Mouse (Mus musculus) kidney, embryonic 15.5 days (tissue): ENCODE measurements at regions not wholly inside any gene's neighbourhood (a gene's known extent, or its start where the extent isn't known, plus 50 kb on each side); places are given as distances from the start of the nearest gene placed in this dataset.
"Not testable (repeated sequence)": the region's sequence is repeated elsewhere in the genome, so short reads cannot be mapped to it uniquely, and the experiment has no call there.

Source experiments
- ATAC-seq: fragments of 200-750 bp; cut with Nextera tagmentation; replicated peaks from 2 replicates; pipeline ENCODE4 v1.8.0; 2017; ENCODE audit warnings: moderate TSS enrichment; ENCODE audit not compliant: low FRiP score
- H3K27ac ChIP-seq: fragments of 300-500 bp; sonication (generic); 2 replicates; pipeline ENCODE4 v1.5.1; 2015; ENCODE audit warnings: mild to moderate bottlenecking, inconsistent platforms
- H3K27me3 ChIP-seq: fragments of 300-500 bp; sonication (generic); 2 replicates; pipeline ENCODE4 v1.6.1; 2015; ENCODE audit warnings: inconsistent platforms
- H3K36me3 ChIP-seq: fragments of 300-500 bp; sonication (generic); 2 replicates; pipeline ENCODE4 v1.6.1; 2015; ENCODE audit warnings: inconsistent platforms
- H3K4me1 ChIP-seq: fragments of 300-500 bp; sonication (generic); 2 replicates; pipeline ENCODE4 v1.6.1; 2015; ENCODE audit warnings: inconsistent platforms
- H3K4me2 ChIP-seq: fragments of 300-500 bp; sonication (generic); 2 replicates; pipeline ENCODE4 v1.6.1; 2015; ENCODE audit warnings: moderate library complexity, mild to moderate bottlenecking, inconsistent platforms
- H3K4me3 ChIP-seq: fragments of 300-500 bp; sonication (generic); replicated peaks from 2 replicates; pipeline ENCODE4 v1.5.1; 2015; ENCODE audit warnings: mild to moderate bottlenecking, inconsistent platforms
- H3K9ac ChIP-seq: fragments of 300-500 bp; sonication (generic); 2 replicates; pipeline ENCODE4 v1.6.1; 2015; ENCODE audit warnings: mild to moderate bottlenecking, inconsistent platforms
- H3K9me3 ChIP-seq: fragments of 300-500 bp; sonication (generic); replicated peaks from 2 replicates; pipeline ENCODE4 v1.6.1; 2016; ENCODE audit warnings: inconsistent platforms
- WGBS: fragments of 180-500 bp; shearing (Covaris S2); methylation state at CpG from one replicate; pipeline ENCODE4 v1.1.7; 2015; ENCODE audit warnings: mixed read lengths; 5-methylcytosine and 5-hydroxymethylcytosine counted together

DNA sequence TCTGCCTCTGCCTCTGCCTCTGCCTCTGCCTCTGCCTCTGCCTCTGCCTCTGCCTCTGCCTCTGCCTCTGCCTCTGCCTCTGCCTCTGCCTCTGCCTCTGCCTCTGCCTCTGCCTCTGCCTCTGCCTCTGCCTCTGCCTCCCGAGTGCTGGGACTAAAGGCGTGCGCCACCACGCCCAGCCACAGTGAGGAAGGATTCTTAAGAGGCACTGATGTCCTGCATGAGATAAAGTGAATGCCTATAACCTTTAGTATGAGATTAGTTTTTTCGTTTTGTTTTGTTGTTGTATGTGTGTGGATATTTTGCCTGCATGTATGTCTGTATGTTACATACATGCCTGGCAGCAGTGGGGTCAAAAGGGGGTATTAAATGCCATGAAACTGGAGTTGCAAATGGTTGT lies 63.2 kb downstream of the Hlx start:
- not testable (repeated sequence) for H3K9me3 ChIP-seq, H3K4me3 ChIP-seq, ATAC-seq, H3K27ac ChIP-seq, H3K4me2 ChIP-seq, H3K9ac ChIP-seq, H3K4me1 ChIP-seq, H3K36me3 ChIP-seq, H3K27me3 ChIP-seq
- 87% methylated on average over 5 of the region's 5 CpGs for WGBS

DNA sequence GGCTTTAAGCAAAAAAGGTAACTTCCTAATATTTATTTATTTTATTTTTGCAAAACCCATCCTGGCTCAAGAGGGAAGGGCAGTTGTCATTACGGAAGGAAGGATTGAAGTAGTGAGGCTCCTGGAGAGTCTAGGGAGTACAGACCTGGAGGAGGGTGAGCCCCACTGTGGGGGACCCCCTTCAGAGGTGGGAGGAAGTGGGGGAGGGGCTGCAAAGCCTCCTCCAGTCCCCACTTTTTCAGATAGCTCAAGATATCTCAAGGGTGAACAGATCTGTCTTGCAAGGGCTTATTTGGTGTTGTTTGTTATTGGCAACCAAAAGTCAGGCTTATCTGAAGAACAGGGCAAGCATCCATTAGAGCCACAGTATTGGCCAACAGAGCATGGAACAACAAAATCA lies 64.0 kb downstream of the Hlx start:
- H3K27ac ChIP-seq = no peak overlapping the region
- no peak overlapping the region for H3K9ac ChIP-seq
- WGBS = 84% methylated on average over 1 of the region's 1 CpGs
- no peaks in the 10 kb centered on the region for H3K36me3 ChIP-seq
- no peaks in the 10 kb centered on the region for H3K9me3 ChIP-seq
- H3K27me3 ChIP-seq = peaks cover 8% of the 10 kb centered on the region; the same call in 1 of the 2 replicates
- H3K4me3 ChIP-seq = no peak overlapping the region
- no peak for ATAC-seq
- H3K4me2 ChIP-seq = no peak overlapping the region
- H3K4me1 ChIP-seq = peaks cover 8% of the 10 kb centered on the region

DNA sequence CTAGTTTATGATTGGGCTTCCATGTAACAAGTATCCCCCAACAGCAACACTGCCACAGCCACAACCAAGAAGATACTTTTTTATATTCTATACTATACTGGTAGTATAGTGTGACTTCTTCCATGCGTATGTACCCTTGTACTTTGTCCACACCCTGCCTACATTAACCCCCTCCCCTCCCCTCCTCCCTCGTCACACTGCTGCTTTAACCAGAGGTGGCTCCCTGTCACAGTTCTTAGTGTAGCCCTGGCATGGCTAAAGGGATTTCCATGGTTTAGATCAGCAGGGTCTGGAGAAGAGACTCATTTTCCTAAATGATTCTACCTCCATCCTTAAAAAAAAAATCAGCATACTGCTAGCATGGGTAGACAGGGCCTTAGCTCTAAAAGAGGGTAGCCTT lies 64.4 kb downstream of the Hlx start:
- no peak overlapping the region for H3K4me2 ChIP-seq
- H3K9me3 ChIP-seq = no peaks in the 10 kb centered on the region
- no peak overlapping the region for H3K9ac ChIP-seq
- 76% methylated on average over 2 of the region's 2 CpGs for WGBS
- H3K27me3 ChIP-seq = peaks cover 6% of the 10 kb centered on the region; the same call in 1 of the 2 replicates
- no peak for ATAC-seq
- H3K36me3 ChIP-seq = no peaks in the 10 kb centered on the region
- H3K4me3 ChIP-seq = no peak overlapping the region
- peaks cover 12% of the 10 kb centered on the region for H3K4me1 ChIP-seq
- no peak overlapping the region for H3K27ac ChIP-seq

DNA sequence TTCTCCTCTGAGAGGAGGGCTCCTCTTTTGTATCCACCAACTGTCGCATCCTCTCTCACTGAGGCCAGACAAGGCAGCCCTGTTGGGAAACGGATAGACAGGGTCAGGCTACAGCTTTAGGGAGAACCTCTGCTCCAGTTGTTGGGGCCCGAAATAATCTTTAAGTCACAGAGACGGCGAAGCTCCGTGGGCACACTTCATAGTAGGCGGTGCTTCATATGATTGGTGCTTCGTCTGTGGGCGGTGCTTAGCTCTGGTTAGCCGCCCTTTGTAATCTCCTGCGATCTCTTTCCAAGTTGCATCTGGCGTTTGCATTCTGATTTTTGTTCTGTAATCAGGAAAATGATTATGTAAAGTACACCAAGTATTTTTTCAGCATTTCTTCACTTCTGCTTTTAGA lies 67.2 kb downstream of the Hlx start:
- Histone ChIP-seq H3K9me3 (no peaks in the 10 kb centered on the region), H3K27me3 (0 out of 2 replicates have a peak, but pooled peaks cover 3% of the 10 kb centered on the region), H3K4me3 (no peak overlapping the region), H3K9ac (no peak overlapping the region), H3K27ac (no peak overlapping the region), H3K4me2 (no peak overlapping the region), H3K36me3 (no peaks in the 10 kb centered on the region), H3K4me1 (peaks cover 15% of the 10 kb centered on the region)
- peak; percentile 33; the same call in 1 of the 2 replicates for ATAC-seq
- whole genome bisulfite sequencing = 81% methylated on average over 12 of the region's 12 CpGs

DNA sequence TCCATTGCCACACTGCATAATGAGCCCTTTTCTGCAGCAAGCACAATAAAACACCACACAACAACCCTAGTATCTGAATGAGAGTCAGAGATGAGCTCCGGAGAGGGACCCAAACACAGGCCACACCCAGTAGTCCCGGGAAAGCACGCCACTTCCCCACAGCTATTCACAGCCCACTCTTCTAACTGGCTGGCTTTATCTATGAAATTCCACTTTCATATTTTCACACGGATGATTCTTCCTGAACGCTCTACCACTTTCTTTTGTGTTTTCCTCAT lies 68.4 kb downstream of the Hlx start:
- Histone ChIP-seq H3K4me1 (peaks cover 15% of the 10 kb centered on the region), H3K4me2 (peak overlapping the region; percentile 29), H3K9me3 (no peaks in the 10 kb centered on the region), H3K9ac (no peak overlapping the region), H3K27me3 (0 out of 2 replicates have a peak, but pooled peaks cover 3% of the 10 kb centered on the region), H3K4me3 (no peak overlapping the region), H3K27ac (0 out of 2 replicates have a peak overlapping the region, but pooled peaks have one; percentile 7), H3K36me3 (no peaks in the 10 kb centered on the region)
- 33% methylated on average over 5 of the region's 5 CpGs for WGBS
- ATAC-seq = no peak

DNA sequence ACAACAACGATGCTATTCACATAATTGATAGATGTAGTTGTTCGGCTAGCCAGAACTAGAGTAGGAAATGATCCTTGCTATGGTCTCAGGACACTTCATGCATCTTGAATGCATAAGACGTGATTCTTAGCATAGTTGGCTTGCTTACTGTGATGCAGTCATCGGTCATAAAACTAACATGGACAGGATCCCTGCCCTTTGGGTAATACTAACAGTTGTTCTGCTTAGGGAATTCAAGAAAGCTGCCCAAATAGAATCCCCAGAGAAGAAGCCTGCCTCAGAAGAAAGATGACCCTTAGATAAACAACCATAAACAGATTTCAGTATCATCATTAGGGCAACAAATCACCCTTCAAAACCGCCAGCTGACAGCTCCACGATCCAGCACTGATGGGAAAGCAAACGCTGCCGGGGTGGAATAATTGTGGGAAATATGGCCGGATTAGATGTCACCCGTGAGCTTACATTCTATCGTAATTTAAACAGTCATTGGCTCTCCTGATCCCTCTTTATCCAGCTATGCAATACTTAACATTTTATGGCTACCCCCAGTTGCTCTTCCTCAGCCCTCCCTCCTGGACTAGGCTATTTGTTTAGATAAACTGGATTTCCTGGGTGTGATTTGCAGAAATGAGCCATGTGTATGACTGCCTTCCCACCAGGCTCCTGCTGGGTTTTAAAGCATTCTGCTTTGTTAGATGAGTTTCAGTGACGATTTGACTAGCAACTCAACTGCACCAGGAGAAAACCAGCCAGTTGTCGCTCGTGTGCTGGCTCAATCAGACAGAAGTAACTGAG lies 68.9 kb downstream of the Hlx start:
- Histone ChIP-seq H3K4me2 (peak overlapping the region; percentile 29), H3K4me1 (peaks cover 15% of the 10 kb centered on the region), H3K4me3 (no peak overlapping the region), H3K36me3 (no peaks in the 10 kb centered on the region), H3K27ac (peak overlapping the region; percentile 7; the same call in 1 of the 2 replicates), H3K9ac (no peak overlapping the region), H3K9me3 (no peaks in the 10 kb centered on the region), H3K27me3 (0 out of 2 replicates have a peak, but pooled peaks cover 3% of the 10 kb centered on the region)
- WGBS = 18% methylated on average over 14 of the region's 14 CpGs
- ATAC-seq = no peak

DNA sequence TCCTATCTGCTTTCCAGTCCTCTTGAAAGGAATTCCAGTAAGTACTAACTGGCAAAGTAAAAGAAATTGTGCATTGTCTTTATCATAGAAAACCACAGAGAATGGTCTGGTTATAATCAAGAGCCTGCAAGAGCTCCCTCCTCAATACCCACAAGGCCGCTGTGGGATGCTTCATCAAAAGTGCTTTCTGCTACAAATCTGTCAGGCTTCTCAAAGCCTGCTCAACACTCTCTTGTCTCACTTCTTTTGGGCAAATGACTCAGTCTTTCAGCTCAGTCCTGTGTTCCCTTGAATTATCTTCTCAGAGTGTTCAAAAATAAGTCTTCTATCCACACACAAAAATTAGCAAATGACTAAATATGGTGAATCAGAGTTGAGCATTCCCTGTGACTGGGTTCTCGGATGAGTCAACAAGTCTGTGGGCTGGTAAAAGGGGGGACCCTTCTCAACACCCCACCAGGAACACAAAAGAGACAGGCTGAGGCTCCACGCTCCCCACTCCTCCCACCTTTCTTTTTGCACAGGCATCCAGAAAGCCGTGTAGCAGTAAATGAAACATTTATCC lies 81.8 kb downstream of the Hlx start:
- no peaks in the 10 kb centered on the region for H3K36me3 ChIP-seq
- ATAC-seq = no peak
- no peak overlapping the region for H3K27ac ChIP-seq
- H3K4me1 ChIP-seq = peaks cover 7% of the 10 kb centered on the region; the same call in 1 of the 2 replicates
- no peak overlapping the region for H3K9ac ChIP-seq
- no peak overlapping the region for H3K4me3 ChIP-seq
- H3K4me2 ChIP-seq = no peak overlapping the region
- H3K9me3 ChIP-seq = peaks cover 3% of the 10 kb centered on the region; the same call in 1 of the 2 replicates
- WGBS = 83% methylated on average over 4 of the region's 4 CpGs
- 0 out of 2 replicates have a peak, but pooled peaks cover 6% of the 10 kb centered on the region for H3K27me3 ChIP-seq

DNA sequence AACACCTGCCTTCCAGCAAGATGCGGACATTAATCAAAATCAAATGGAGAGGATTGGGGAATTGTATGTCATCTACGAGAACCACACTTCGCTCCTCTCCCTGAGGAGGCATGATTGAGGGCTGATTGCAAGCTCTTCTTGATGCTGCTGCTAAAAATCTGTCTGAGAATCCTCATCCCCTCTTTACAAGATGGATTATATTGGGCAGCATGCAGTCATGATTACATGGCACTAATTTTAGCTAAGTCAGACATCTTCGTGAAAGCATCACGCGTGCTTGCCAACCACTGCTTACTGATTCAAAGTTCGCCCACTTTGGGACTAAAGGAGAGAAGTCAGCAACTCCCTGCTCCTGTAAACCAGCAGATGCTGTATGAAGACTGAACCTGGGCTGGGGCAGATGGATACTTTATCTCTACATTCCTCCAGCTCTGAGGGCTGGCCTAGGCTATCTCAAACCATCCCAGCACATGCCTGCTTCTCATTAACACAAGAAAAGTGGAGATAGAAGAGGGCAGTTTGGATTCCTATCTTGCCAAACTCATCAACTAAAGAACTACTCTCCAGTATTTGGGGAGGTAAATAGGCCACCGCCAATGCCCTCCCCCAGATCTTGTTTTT lies 84.4 kb downstream of the Hlx start:
- Histone ChIP-seq H3K27ac (no peak overlapping the region), H3K36me3 (no peaks in the 10 kb centered on the region), H3K4me1 (peaks cover 11% of the 10 kb centered on the region), H3K9me3 (peaks cover 3% of the 10 kb centered on the region; the same call in 1 of the 2 replicates), H3K9ac (no peak overlapping the region), H3K27me3 (peaks cover 7% of the 10 kb centered on the region; the same call in 1 of the 2 replicates), H3K4me3 (no peak overlapping the region), H3K4me2 (no peak overlapping the region)
- WGBS = 90% methylated on average over 8 of the region's 8 CpGs
- 0 out of 2 replicates have a peak, but pooled peaks have one; percentile 44 for ATAC-seq

DNA sequence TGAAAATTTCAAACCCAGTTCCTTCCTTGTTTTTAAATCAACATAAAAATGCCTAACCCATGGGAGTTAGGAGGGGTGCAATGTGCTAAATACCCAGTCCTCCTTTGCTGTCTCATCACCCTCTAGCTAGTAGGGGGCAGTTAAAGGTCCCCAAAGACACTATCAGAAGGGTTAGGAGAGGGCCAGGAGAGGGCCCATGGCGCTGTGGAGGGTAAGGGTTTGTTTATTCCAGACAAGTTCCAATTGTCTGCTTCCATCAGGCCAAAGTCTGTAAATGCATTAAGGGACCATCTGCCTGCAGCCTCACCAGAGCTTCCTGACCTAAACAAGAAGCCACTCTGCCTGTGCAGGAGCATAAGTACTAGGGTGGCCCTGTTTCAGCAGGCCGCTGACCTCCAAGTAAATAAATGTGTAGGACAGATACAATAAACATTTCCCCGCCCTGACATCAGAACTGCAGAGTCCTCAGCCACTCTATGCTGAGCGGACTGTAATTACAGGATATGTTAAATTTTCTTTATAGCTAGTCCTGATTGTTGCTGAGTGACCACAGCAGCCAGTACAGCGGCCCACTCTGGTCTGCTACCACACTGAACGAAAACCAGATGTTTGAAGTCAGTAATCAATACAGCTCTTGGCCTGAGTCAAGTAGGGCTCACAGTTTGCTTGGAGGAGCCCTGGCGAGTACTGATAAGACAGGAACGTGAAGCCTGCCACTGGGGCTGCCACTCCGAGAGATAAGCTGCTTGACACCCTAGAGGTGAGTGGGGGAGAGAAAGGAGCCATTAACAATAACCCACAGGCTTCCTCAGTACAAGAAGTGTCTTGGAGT lies 87.4 kb downstream of the Hlx start:
- Histone ChIP-seq H3K4me2 (no peak overlapping the region), H3K36me3 (no peaks in the 10 kb centered on the region), H3K27me3 (peaks cover 7% of the 10 kb centered on the region; the same call in 1 of the 2 replicates), H3K9ac (no peak overlapping the region), H3K4me3 (no peak overlapping the region), H3K9me3 (peaks cover 3% of the 10 kb centered on the region; the same call in 1 of the 2 replicates), H3K4me1 (peaks cover 11% of the 10 kb centered on the region), H3K27ac (no peak overlapping the region)
- 42% methylated on average over 9 of the region's 9 CpGs for WGBS
- peak; percentile 91 for ATAC-seq

DNA sequence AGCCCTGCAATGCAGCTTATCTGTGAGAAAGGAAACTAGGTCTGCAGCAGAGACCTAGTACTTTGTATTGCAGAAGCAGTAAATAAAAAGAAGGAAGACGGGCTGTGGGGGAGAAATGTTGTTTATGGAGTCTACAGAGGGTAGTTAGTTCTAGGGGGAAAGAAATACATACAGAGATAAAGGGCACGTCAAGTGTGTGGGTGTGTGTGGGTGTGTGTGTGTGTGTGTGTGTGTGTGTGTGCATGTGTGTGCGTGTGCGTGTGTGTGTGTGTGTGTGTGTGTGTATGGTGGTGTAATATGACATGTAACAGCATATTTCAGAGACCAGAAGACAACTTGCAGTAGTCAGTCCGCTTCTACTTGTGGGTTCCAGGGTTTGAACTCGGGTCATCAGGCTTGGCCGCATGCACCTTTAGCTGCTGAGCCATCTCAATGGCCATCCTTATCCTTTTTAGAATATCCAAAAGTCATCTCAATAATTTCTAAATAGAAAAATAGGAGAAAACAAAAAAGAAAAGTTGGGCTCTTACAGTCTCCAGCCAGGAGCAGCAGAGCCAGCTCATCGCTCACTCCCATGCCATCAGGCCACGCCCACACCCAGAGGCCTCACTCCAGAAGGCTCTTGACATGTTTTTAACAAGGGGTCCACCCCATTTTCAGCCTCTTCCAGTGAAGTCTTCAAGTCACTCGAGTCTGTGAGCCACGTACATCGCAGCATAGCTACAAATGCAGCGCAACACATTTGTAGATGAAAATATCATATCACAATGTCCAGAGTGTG lies 101.5 kb downstream of the Hlx start:
- Histone ChIP-seq H3K4me3 (no peak overlapping the region), H3K4me1 (peaks cover 5% of the 10 kb centered on the region; the same call in 1 of the 2 replicates), H3K27ac (no peak overlapping the region), H3K4me2 (no peak overlapping the region), H3K9me3 (no peaks in the 10 kb centered on the region), H3K9ac (no peak overlapping the region), H3K36me3 (no peaks in the 10 kb centered on the region), H3K27me3 (no peaks in the 10 kb centered on the region)
- WGBS = 74% methylated on average over 13 of the region's 13 CpGs
- ATAC-seq = no peak

DNA sequence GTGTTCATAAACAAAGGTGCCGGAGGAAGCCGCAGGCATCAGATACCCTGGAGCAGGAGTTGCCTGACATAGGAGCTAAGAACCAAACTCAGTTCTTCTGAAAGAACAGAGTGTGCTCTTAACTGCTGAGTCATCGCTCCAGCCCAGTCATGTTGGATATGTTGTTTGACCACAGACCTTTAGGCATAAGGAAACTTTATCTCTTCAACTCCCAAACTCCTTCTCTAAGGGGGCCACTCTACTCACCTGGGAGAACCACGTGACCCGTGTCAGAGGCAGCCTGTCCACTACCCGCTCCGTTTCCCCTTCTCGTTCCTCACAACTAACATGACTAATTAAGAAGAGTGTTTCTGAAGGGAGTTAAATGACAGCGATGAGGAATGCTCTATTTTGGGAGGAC lies 103.2 kb downstream of the Hlx start:
- Histone ChIP-seq H3K27me3 (no peaks in the 10 kb centered on the region), H3K4me1 (peaks cover 5% of the 10 kb centered on the region; the same call in 1 of the 2 replicates)
- 69% methylated on average over 9 of the region's 9 CpGs for WGBS

More for the DNA sequence above, 103.2 kb downstream of the Hlx start:
- H3K9ac ChIP-seq = no peak overlapping the region
- no peak overlapping the region for H3K27ac ChIP-seq
- no peak overlapping the region for H3K4me2 ChIP-seq
- H3K36me3 ChIP-seq = no peaks in the 10 kb centered on the region
- H3K4me3 ChIP-seq = no peak overlapping the region
- H3K9me3 ChIP-seq = no peaks in the 10 kb centered on the region
- ATAC-seq = no peak
